Mouse (Mus musculus) ES-E14 (cell line): ENCODE data around the gene Kpna6. TPM values are rescaled to one million over a fixed set of nuclear protein-coding genes. Genes with fewer than 3 reads are reported as not detected.

ENCODE experiments used
- DNase-seq: peaks from one replicate; pipeline ENCODE4 v3.0.0-alpha.2; 2013; ENCODE audit warnings: low read depth, low spot score
- H3K27ac ChIP-seq: 2 replicates; pipeline ENCODE4 v1.5.1; 2012; ENCODE audit warnings: low read depth, mild to moderate bottlenecking, low read length, moderate library complexity, mixed read lengths; ENCODE audit not compliant: poor library complexity, insufficient read depth, severe bottlenecking
- H3K36me3 ChIP-seq: 2 replicates; pipeline ENCODE4 v1.6.1; 2012; ENCODE audit warnings: mild to moderate bottlenecking, low read length, moderate library complexity, mixed read lengths; ENCODE audit not compliant: control insufficient read depth, poor library complexity, insufficient read depth, severe bottlenecking
- H3K4me1 ChIP-seq, 2 experiments: fragments of 150-350 bp in 1 of 2; sonication (generic) in 1 of 2; 2 replicates each; pipeline ENCODE4 v1.6.1; 2012; ENCODE audit warnings: low read length in 2 of 2, mild to moderate bottlenecking in 1 of 2, mixed read lengths in 1 of 2; ENCODE audit not compliant: control insufficient read depth in 2 of 2, insufficient read depth in 2 of 2, poor library complexity in 1 of 2
- H3K4me3 ChIP-seq, 2 experiments: fragments of 150-350 bp in 1 of 2; sonication (generic) in 1 of 2; 2 replicates each; pipeline ENCODE4 v1.5.1; 2012; ENCODE audit warnings: low read length in 2 of 2, low read depth in 1 of 2, mild to moderate bottlenecking in 1 of 2, mixed read lengths in 1 of 2; ENCODE audit not compliant: insufficient read depth in 1 of 2, poor library complexity in 1 of 2, severe bottlenecking in 1 of 2
- H3K9ac ChIP-seq: 2 replicates; pipeline ENCODE4 v1.6.1; 2012; ENCODE audit warnings: low read depth, mild to moderate bottlenecking, low read length, mixed read lengths; ENCODE audit not compliant: poor library complexity, insufficient read depth, severe bottlenecking
- H3K9me3 ChIP-seq: fragments of 150-350 bp; sonication (generic); 2 replicates; pipeline ENCODE4 v1.6.1; 2012; ENCODE audit warnings: low read depth, mild to moderate bottlenecking, low read length; ENCODE audit not compliant: control insufficient read depth, insufficient read depth
- CHD2 ChIP-seq: IDR thresholded peaks from 2 replicates; pipeline ENCODE4 v1.6.1; 2014; ENCODE audit warnings: mild to moderate bottlenecking, low read depth, low read length, inconsistent platforms
- HCFC1 ChIP-seq: IDR thresholded peaks from 2 replicates; pipeline ENCODE4 v1.6.1; 2012; ENCODE audit warnings: low read length, inconsistent platforms, borderline replicate concordance; ENCODE audit not compliant: insufficient read depth
- MAFK ChIP-seq: IDR thresholded peaks from 2 replicates; pipeline ENCODE4 v1.6.1; 2014; ENCODE audit warnings: mild to moderate bottlenecking, low read depth, low read length, inconsistent platforms; ENCODE audit not compliant: insufficient read depth
- ZC3H11A ChIP-seq: IDR thresholded peaks from 2 replicates; pipeline ENCODE4 v1.6.1; 2012; ENCODE audit warnings: low read depth, mild to moderate bottlenecking, inconsistent platforms, low read length, borderline replicate concordance
- ZNF384 ChIP-seq: IDR thresholded peaks from 2 replicates; pipeline ENCODE4 v1.6.1; 2012; ENCODE audit warnings: low read depth, low read length, inconsistent platforms
- in situ Hi-C, 2 experiments: fragments of 600-800 bp; cut with MboI; formaldehyde crosslinking; loops; one replicate each; pipeline ENCODE4 v1.15.1; 2025; ENCODE audit warnings: low sequenced_read_pairs in 2 of 2, inconsistent platforms in 1 of 2; ENCODE audit not compliant: unreplicated experiment in 2 of 2
- total RNA-seq: library from RNA; depleted of rRNA; stranded (reverse); fragments of 300-350 nt; gene quantifications from 2 replicates; pipeline ENCODE4 v1.2.3, GENCODE M21; 2012

The Kpna6 gene
- total RNA-seq, 1 experiment, result 39.4 TPM

DNA sequence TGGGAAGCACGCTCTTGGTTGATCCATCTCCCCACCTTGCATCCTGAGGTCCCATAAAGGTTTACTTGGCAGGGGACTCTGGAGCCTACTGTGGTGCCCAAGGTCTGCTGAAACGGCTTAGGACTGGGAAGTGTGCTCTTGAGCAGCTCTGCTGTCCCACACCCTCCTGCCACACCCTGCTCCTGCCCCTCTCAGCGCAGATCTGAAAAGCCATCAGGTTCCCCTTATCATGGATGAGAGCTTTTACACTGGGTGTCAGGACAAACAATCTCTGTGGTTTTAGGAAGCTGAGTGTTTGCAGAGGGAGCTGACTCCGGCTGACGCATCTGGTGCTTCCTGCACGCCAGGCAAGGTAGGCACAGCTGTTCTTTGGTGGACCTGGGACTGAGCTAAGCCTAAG, 38.7 kb downstream of the Kpna6 start:
- no peaks in the 10 kb centered on the region for H3K9me3 ChIP-seq
- H3K4me3 ChIP-seq, result no peak overlapping the region
- TF ChIP-seq ZNF384 (no peak), CHD2 (no peak), HCFC1 (no peak), MAFK (no peak), ZC3H11A (no peak)
- no peaks in the 10 kb centered on the region for H3K4me1 ChIP-seq
- DNase-seq, result no peak
- 0 out of 2 replicates have a peak overlapping the region, but pooled peaks have one; percentile 7 for H3K9ac ChIP-seq
- peaks cover 71% of the 10 kb centered on the region for H3K36me3 ChIP-seq
- in situ Hi-C loops, result no loop called here
- H3K27ac ChIP-seq, result no peak overlapping the region

DNA sequence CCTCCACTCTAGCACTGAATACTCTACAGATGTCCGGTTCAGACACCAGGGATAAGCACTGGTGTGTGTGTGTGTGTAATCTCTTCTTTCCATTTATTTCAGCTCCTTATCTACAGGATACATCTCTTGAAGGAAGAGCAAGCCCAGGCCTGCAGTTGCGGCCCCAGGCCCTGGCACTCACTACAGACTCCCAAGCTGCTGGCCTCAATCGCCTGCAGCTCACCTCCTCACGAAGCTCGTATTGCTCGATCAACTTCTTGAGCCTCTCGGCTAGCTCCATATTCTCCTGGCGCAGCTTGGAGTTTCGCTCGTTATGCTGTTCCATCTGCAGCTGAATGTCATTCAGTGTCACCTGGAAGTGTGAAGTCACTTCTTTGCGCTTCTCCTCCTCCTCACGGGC, 40.7 kb downstream of the Kpna6 start:
- Histone ChIP-seq H3K27ac (no peak overlapping the region), H3K9ac (no peak overlapping the region), H3K4me3 (no peak overlapping the region), H3K36me3 (peaks cover 74% of the 10 kb centered on the region), H3K9me3 (no peaks in the 10 kb centered on the region), H3K4me1 (no peaks in the 10 kb centered on the region)
- no peak for TF ChIP-seq ZC3H11A
- no peak for TF ChIP-seq CHD2
- TF ChIP-seq MAFK, result no peak
- TF ChIP-seq ZNF384, result no peak
- no peak for TF ChIP-seq HCFC1
- in situ Hi-C loops, result no loop called here
- DNase-seq, result no peak

DNA sequence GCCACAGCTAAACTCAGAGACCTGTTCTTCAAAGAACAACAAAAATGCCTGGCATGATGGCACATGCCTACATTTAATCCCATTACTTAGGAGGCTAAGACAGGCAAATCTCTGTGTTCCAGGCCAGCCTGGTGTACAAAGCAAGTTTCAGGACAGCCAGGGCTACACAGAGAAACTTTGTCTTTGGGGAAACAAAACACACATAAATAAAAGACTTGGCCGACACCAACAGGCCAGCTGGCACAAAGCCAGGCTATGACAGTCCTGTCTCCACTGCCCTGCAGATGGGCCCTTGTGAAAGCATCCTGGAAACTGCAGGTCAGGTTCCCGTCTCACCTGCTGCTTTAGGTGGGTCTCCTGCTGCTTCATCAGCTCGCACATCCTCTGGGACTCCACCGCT, 41.6 kb downstream of the Kpna6 start:
- no peaks in the 10 kb centered on the region for H3K4me1 ChIP-seq
- H3K4me3 ChIP-seq, result no peak overlapping the region
- H3K9ac ChIP-seq, result no peak overlapping the region
- no peak for DNase-seq
- H3K9me3 ChIP-seq, result no peaks in the 10 kb centered on the region
- no peak for TF ChIP-seq ZC3H11A
- TF ChIP-seq HCFC1, result no peak
- no peak for TF ChIP-seq MAFK
- TF ChIP-seq ZNF384, result no peak
- no peak for TF ChIP-seq CHD2
- in situ Hi-C loops, result no loop called here
- peaks cover 76% of the 10 kb centered on the region for H3K36me3 ChIP-seq
- no peak overlapping the region for H3K27ac ChIP-seq

DNA sequence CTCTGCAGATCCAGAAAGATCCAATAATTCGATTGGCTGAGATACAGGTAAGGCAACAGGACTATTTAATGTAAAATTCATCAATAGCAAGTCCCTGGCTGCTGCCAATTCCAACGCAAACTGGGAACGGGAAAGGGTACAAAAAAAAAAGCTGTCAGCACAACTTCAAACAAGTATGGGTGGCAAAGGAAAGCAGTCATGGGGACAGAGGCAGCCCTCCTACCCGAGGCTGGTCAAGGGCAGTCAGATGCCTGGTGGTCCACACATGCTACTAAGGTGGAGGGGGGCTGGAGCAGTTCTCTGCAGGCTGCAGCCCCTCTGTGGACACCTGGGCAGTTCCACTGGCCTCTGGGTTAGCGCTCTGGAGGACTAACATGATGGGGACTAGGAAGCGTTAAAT, 46.5 kb downstream of the Kpna6 start:
- Histone ChIP-seq H3K27ac (no peak overlapping the region), H3K9ac (no peak overlapping the region), H3K4me1 (peaks cover 0 to 7% of the 10 kb centered on the region in 2 experiments; a peak in 1 of 4 replicates), H3K4me3 (no peak overlapping the region), H3K36me3 (peaks cover 42% of the 10 kb centered on the region), H3K9me3 (no peaks in the 10 kb centered on the region)
- no peak for TF ChIP-seq ZC3H11A
- no peak for TF ChIP-seq CHD2
- TF ChIP-seq ZNF384, result no peak
- no peak for TF ChIP-seq MAFK
- TF ChIP-seq HCFC1, result no peak
- DNase-seq, result no peak
- in situ Hi-C loops, result no loop called here

DNA sequence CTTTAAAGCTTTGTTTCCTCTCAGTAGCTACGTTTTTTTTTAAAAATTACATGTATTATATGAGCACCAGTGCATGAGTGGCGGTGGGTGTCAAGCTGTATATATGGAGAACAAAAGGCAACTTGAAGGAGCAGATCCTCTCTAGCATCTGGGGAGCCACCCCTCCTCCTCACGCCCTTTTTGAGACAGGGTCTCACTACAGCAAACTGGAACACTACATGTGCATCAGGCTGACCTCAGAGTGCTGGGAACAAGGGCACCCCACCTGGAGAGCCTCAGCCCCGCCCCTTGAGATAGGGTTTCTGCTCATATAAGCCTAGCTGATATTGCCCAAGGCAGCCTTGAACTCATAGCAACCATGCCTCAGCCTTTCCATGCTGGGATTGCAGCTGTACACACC, 47.1 kb downstream of the Kpna6 start:
- no peak for DNase-seq
- Histone ChIP-seq H3K27ac (no peak overlapping the region), H3K9ac (no peak overlapping the region), H3K4me3 (no peak overlapping the region), H3K36me3 (peaks cover 38% of the 10 kb centered on the region), H3K9me3 (no peaks in the 10 kb centered on the region), H3K4me1 (peaks cover 0 to 7% of the 10 kb centered on the region in 2 experiments; a peak in 1 of 4 replicates)
- in situ Hi-C loops, result no loop called here
- TF ChIP-seq MAFK (no peak), ZC3H11A (no peak), CHD2 (no peak), ZNF384 (no peak)
